Mouse (Mus musculus) limb, embryonic 10.5 days (tissue): ENCODE data around the gene Gstp1. TPM values are rescaled to one million over a fixed set of nuclear protein-coding genes. Genes with fewer than 3 reads are reported as not detected.
"Not testable (repeated sequence)": the region's sequence is repeated elsewhere in the genome, so short reads cannot be mapped to it uniquely, and the experiment has no call there.

Source experiments
- DNase-seq: peaks from one replicate; pipeline ENCODE4 v3.0.0-alpha.2; 2017; ENCODE audit warnings: low spot score
- H3K27ac ChIP-seq: fragments of 300-500 bp; sonication (generic); 2 replicates; pipeline ENCODE4 v1.5.1; 2016; ENCODE audit warnings: mild to moderate bottlenecking
- H3K27me3 ChIP-seq: fragments of 300-500 bp; sonication (generic); 2 replicates; pipeline ENCODE4 v1.6.1; 2016; ENCODE audit warnings: low read depth, mild to moderate bottlenecking; ENCODE audit not compliant: poor library complexity, severe bottlenecking
- H3K36me3 ChIP-seq: fragments of 300-500 bp; sonication (generic); 2 replicates; pipeline ENCODE4 v1.6.1; 2016; ENCODE audit warnings: mild to moderate bottlenecking, moderate library complexity
- H3K4me1 ChIP-seq: fragments of 300-500 bp; sonication (generic); 2 replicates; pipeline ENCODE4 v1.6.1; 2016
- H3K4me3 ChIP-seq: fragments of 300-500 bp; sonication (generic); 2 replicates; pipeline ENCODE4 v1.5.1; 2016; ENCODE audit warnings: mild to moderate bottlenecking, moderate library complexity
- H3K9me3 ChIP-seq: fragments of 300-500 bp; sonication (generic); replicated peaks from 2 replicates; pipeline ENCODE4 v1.6.1; 2016; ENCODE audit warnings: mild to moderate bottlenecking
- WGBS: fragments of 180-500 bp; shearing (Covaris S2); methylation state at CpG from one replicate; pipeline ENCODE4 v1.1.7; 2016; 5-methylcytosine and 5-hydroxymethylcytosine counted together
- polyA plus RNA-seq: library from polyadenylated mRNA; unstranded; fragments of >200 nt; fragmentation: Nextera tagmentation; extraction: Ambion mirVana; gene quantifications from 2 replicates; pipeline ENCODE4 v1.2.1, GENCODE M21; 2016

Gene Gstp1
- polyA plus RNA-seq, 1 experiment from 2014 or later, result 478 TPM

DNA sequence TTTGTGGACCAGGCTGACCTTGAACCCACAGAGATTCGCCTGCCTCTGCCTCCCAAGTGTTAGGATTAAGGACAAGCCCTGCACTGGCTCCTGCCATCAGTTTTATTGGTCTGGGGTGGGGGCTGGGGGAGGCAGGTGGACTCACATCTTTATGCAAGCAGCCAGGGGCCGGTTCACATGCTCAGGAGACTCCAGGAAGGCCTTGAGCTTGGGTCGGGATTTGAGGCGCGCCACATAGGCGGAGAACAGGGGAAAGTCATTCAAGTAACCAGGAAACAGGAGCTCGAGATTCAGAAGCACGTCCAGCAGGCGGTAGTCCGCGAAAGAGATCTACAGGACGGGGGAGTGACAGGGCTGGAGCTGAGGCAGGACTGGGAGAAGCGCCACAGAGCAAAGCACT is 19.6 kb upstream of the Gstp1 start:
- no peaks in the 10 kb centered on the region for H3K9me3 ChIP-seq
- no peak for DNase-seq
- no peak overlapping the region for H3K4me3 ChIP-seq
- H3K36me3 ChIP-seq, result no peaks in the 10 kb centered on the region
- no peaks in the 10 kb centered on the region for H3K27me3 ChIP-seq
- H3K4me1 ChIP-seq, result no peaks in the 10 kb centered on the region
- 89% methylated on average over 13 of the region's 13 CpGs for WGBS
- H3K27ac ChIP-seq, result no peak overlapping the region

DNA sequence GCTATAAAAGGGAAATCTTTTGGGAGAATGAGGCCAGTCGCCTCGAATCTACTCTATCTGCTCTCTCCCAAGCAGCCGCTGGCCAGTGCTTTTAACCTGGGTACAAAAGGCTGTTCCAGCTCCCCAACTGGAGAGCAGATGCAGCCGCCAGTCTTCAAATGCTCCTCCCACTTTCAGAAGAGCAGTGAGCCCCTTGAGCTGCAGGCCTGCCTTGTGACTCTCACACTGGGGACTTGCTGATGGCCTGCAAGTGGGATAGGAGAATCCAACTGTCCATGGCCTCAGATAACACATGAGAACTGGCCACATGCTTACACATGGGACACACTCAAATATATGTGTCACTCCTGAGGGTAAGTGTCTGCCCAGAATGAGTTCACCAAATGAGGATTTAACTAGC is 18.9 kb upstream of the Gstp1 start:
- H3K27ac ChIP-seq, result no peak overlapping the region
- H3K27me3 ChIP-seq, result no peaks in the 10 kb centered on the region
- DNase-seq, result no peak
- no peaks in the 10 kb centered on the region for H3K4me1 ChIP-seq
- 44% methylated on average over 4 of the region's 4 CpGs for WGBS
- no peaks in the 10 kb centered on the region for H3K9me3 ChIP-seq
- H3K36me3 ChIP-seq, result no peaks in the 10 kb centered on the region
- no peak overlapping the region for H3K4me3 ChIP-seq

- Histone ChIP-seq H3K4me3 (no peak overlapping the region), H3K36me3 (no peaks in the 10 kb centered on the region), H3K4me1 (no peaks in the 10 kb centered on the region), H3K27ac (no peak overlapping the region), H3K27me3 (no peaks in the 10 kb centered on the region), H3K9me3 (no peaks in the 10 kb centered on the region)
- DNase-seq, result no peak
- 64% methylated on average over 15 of the region's 15 CpGs for WGBS
These were observed 18.3 kb upstream of the Gstp1 start for GRCm38 (mm10) chr19:4055947-4056693.

DNA sequence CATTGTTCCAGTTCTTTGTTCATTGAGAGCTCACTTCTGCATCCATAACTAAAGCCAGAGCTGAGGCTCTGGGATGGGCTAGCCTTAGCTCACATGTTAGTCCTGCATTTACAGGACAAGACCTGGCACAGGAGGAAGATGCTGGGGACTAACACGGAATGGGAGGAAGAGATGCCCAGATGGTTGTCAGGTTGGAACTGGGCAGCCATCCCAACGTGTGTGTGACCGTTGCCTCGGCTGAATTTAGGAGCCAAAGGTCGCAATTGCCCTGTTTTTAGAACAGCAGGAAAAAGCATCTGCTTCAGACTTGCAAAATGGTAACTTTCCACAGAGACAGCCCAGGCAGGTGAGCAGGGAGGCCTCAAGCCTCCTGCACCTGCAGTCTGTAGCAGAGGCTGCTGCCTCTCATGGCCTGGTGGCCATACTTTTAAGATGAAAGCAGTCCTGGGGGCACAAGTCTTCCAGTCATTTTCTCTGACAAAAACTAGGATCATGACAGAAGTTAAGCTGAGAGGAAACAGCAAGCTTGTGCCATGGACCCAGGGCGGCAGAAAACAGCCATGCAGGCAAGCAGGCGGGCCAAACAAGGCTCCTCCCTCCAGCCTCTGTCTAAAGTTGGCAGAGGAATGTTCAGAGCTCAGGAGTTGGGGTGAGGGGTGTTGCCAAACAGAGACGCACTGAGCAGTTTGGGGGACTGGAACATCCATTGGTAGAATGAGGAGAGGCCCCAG is 17.6 kb upstream of the Gstp1 start:
- no peak overlapping the region for H3K4me3 ChIP-seq
- no peak for DNase-seq
- no peaks in the 10 kb centered on the region for H3K9me3 ChIP-seq
- H3K4me1 ChIP-seq, result no peaks in the 10 kb centered on the region
- 72% methylated on average over 8 of the region's 8 CpGs for WGBS
- no peak overlapping the region for H3K27ac ChIP-seq
- H3K27me3 ChIP-seq, result no peaks in the 10 kb centered on the region
- no peaks in the 10 kb centered on the region for H3K36me3 ChIP-seq

DNA sequence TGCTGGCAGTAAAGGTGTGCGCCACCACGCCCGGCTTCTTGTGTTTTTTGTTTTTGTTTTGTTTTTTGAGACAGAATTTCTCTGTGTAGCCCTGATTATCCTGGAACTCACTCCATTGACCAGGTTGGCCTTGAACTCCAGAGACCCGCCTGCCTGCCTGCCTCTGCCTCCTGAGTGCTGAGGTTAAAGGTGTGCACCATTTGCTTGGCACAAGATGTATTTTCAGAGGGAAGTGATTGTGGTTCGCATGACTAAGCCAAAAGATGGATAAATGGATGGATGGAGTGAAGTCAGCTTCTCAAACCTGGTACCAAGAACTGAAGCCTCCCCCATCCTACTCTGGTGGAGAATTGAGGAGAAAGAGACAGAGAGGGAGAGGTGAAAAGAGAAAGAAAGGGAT is 16.8 kb upstream of the Gstp1 start:
- Histone ChIP-seq H3K9me3 (no peaks in the 10 kb centered on the region), H3K4me1 (no peaks in the 10 kb centered on the region), H3K27me3 (no peaks in the 10 kb centered on the region), H3K4me3 (no peak overlapping the region), H3K36me3 (no peaks in the 10 kb centered on the region), H3K27ac (no peak overlapping the region)
- WGBS, result 88% methylated on average over 5 of the region's 5 CpGs
- DNase-seq, result no peak

DNA sequence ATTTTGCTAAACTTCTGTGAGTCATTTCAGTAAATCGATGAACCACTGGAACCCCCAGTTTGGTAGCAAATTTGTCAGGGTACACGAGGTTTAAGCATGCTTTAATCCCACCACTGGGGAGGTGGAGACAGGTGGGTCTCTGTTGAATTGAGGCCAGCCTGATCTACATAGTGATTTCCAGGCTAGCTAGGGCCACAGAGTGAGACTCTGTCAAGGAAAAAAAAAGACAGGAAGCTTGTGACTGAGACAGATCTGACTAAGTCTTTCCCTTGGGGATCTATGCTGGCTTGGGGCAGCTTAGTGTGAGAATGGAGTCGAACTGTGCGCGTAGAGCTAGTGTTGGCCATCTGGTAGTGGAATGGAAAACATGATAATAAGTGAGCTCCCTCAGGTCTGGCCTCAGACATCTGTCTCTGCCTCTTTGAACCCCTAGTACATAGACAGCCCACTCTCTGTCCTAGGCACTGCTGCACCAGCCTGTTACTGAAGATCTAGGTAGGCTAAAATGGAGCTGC is 14.8 kb upstream of the Gstp1 start:
- DNase-seq, result no peak
- H3K36me3 ChIP-seq, result no peaks in the 10 kb centered on the region
- WGBS, result 86% methylated on average over 5 of the region's 5 CpGs
- H3K4me1 ChIP-seq, result no peaks in the 10 kb centered on the region
- no peak overlapping the region for H3K27ac ChIP-seq
- no peak overlapping the region for H3K4me3 ChIP-seq
- H3K27me3 ChIP-seq, result no peaks in the 10 kb centered on the region
- H3K9me3 ChIP-seq, result no peaks in the 10 kb centered on the region

DNA sequence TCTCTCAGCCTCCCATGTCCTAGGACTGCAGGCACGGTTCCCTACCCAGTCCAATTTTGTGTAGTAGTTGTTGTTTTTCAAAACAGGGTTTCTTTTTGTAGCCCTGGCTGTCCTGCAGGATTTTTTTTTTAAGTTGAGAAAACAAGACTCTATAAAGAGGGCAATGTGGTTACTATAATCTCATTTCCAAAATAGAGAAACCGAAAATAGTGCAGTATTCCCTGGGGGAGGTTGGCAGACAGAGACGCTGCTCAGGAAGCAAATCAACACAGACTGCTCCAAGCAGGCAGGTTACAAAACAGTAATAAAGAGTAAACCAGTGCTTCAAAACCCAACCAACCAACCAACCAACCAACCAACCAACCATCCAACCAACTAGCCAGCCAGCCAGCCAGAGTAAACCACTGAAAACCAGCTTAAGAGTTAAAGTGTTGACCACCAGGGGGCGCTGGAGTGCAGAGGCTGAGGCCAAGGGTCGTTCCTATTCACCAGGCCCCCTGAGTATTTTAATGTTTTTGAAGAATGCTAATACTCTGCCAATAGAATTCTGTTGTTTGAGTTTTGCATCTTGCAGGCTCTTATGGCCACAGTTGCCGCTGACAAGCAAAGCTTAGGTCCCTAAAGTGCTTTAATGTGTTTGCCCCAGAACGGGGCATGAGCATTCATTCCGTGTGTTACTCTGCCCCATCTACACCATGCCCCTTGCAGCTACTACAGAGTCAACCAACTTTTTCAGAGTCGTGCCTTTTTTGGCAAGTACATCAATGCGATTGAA is 14.1 kb upstream of the Gstp1 start:
- Histone ChIP-seq H3K4me1 (no peaks in the 10 kb centered on the region), H3K9me3 (no peaks in the 10 kb centered on the region), H3K27me3 (no peaks in the 10 kb centered on the region), H3K36me3 (no peaks in the 10 kb centered on the region), H3K27ac (no peak overlapping the region), H3K4me3 (no peak overlapping the region)
- DNase-seq, result peak; percentile 85
- 55% methylated on average over 10 of the region's 10 CpGs for WGBS

DNA sequence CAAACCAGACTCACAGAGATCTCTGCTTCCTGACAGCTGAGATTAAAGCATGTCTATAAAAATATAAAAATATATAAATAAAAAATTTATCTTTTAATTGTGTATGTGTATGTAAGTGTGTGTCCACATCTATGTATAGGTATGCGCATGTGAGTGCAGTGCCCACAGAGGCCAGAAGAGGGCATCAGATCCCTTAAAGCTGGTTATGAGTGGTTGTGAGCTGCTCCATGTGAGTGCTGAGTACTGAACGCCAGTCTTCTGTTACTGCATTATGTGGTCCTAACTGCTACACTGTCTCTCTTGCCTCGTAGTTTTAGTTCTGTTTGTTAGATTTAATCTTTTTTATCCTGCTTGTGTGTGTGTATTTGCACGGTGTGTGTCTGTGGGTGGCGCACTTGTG is 13.2 kb upstream of the Gstp1 start:
- H3K27me3 ChIP-seq, result no peaks in the 10 kb centered on the region
- no peak overlapping the region for H3K4me3 ChIP-seq
- 96% methylated on average over 5 of the region's 5 CpGs for WGBS
- no peak for DNase-seq
- no peak overlapping the region for H3K27ac ChIP-seq
- H3K4me1 ChIP-seq, result 0 out of 2 replicates have a peak, but pooled peaks cover 2% of the 10 kb centered on the region
- no peaks in the 10 kb centered on the region for H3K9me3 ChIP-seq
- no peaks in the 10 kb centered on the region for H3K36me3 ChIP-seq

DNA sequence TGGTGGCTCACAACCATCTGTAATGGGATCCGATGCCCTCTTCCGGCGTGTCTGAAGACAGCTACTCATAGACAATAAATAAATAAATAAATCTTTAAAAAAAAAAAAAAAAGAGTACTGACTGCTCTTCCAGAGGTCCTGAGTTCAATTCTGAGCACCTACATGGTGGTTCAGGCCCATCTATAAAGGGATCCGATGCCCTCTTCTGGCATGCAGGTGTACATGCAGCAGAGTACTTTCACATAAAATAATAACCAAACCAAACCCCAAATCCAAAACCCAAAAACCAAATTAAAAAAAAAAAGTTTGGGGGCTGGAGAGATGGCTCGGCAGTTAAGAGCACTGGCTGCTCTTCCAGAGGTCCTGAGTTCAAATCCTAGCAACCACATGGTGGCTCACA is 11.3 kb upstream of the Gstp1 start:
- not testable (repeated sequence) for DNase-seq, H3K36me3 ChIP-seq, H3K4me3 ChIP-seq, H3K27me3 ChIP-seq, H3K27ac ChIP-seq, H3K9me3 ChIP-seq, H3K4me1 ChIP-seq
- WGBS, result 80% methylated on average over 5 of the region's 5 CpGs

GRCm38 (mm10) chr19:4047859-4048258 is 10.1 kb upstream of the Gstp1 start:
- 25% methylated on average over 4 of the region's 4 CpGs for WGBS
- DNase-seq, result peak; percentile 86

DNA sequence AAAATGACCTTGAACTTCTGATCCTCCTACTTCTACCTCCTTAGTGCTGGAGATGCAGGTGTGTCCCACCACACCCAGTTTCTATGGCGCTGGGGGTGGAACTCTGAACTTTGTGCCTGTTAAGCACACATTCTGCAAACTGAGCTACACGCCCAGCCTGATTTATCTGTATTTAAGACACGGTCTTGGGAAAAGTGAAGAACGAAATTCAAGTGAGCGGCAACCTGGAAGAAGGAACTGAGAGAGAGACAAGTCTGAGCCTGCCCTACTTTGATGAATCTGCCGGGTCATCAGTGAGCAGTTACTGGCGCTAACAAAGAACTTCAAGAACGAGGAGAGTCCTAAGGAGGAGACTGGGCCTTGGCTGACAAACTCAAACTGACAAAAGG is 9.1 kb upstream of the Gstp1 start:
- H3K36me3 ChIP-seq, result no peaks in the 10 kb centered on the region
- H3K4me3 ChIP-seq, result no peak overlapping the region
- no peaks in the 10 kb centered on the region for H3K9me3 ChIP-seq
- WGBS, result 82% methylated on average over 8 of the region's 8 CpGs
- no peaks in the 10 kb centered on the region for H3K27me3 ChIP-seq
- no peak overlapping the region for H3K27ac ChIP-seq
- 0 out of 2 replicates have a peak, but pooled peaks cover 7% of the 10 kb centered on the region for H3K4me1 ChIP-seq
- DNase-seq, result no peak

More at GRCm38 (mm10) chr19:4047859-4048258, 10.1 kb upstream of the Gstp1 start:
- H3K4me1 ChIP-seq, result 0 out of 2 replicates have a peak, but pooled peaks cover 4% of the 10 kb centered on the region
- no peaks in the 10 kb centered on the region for H3K27me3 ChIP-seq
- H3K27ac ChIP-seq, result no peak overlapping the region
- no peak overlapping the region for H3K4me3 ChIP-seq
- no peaks in the 10 kb centered on the region for H3K9me3 ChIP-seq
- no peaks in the 10 kb centered on the region for H3K36me3 ChIP-seq

DNA sequence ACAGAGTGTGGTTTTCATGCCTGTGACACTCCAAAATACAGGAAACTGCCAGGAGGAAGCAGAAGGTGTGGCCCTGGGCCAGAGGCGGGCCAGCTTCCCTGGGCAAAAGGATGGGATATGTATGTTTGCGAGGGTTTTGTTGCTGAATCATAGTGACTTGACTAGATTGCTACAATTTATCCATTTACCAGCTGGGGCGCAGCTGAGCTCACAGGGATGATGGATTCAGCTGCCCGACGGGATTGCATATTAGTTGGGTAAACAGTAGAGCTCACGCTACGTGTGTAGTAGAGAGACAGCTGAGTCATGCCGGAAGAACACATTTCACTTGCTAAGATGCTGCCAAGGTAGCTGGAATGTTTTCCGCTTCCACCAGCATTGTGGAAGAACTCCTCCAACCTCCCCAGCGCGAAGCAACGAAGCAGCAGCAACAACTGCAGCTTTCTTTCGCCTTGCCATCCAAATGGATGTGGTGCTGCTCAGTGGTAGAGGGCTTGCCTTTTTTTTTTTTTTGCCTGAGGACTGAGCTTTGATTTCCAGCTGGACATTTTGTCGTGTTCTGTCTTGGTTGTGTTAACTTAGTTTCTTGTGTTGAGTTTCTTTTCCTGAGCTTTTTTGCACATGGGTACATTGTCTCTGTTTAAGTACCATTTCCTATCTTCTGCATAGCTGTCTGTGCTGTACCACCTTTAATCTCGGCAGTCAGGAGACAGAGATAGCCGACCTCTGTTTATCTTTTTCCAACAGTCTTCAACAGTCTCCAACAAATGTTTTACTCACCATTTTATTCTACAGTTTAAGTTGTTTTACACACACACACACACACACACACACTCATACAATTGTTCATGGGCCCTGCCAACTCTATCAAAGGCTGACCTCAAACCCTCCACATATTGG is 8.4 kb upstream of the Gstp1 start, which contains the start of gene Gstp2:
TSS of gene Gstp2 (minus strand) at position 58 of the 900 bp plus-strand sequence.
- H3K27ac ChIP-seq, result no peak within 1 kb of the TSS
- H3K9me3 ChIP-seq, result no peaks in the 10 kb centered on the region
- H3K36me3 ChIP-seq, result no peaks in the 10 kb centered on the region
- H3K27me3 ChIP-seq, result no peaks in the 10 kb centered on the region
- H3K4me3 ChIP-seq, result no peak within 1 kb of the TSS
- no peak for DNase-seq
- 0 out of 2 replicates have a peak, but pooled peaks cover 7% of the 10 kb centered on the region for H3K4me1 ChIP-seq
- WGBS, result 63% methylated on average over 16 of the region's 16 CpGs
